Mouse (Mus musculus) thymus, postnatal 36 days (tissue): ENCODE results near the gene Ubr2.
A peak's percentile ranks its signal among the peaks of the same experiment; 100 is the strongest.

Experiments
- DNase-seq, 2 experiments: peaks; one replicate each; pipeline ENCODE4 v3.0.0; 2022; ENCODE audit warnings: mixed read lengths in 2 of 2

Ubr2 gene

GRCm38 (mm10) chr17:46926192-46926591, 84.2 kb downstream of the Ubr2 start:
- no peak for DNase-seq

- no peak for DNase-seq
These were observed 89.5 kb downstream of the Ubr2 start for GRCm38 (mm10) chr17:46920855-46921254.

GRCm38 (mm10) chr17:46918951-46919350, 91.4 kb downstream of the Ubr2 start:
- DNase-seq, result no peak

GRCm38 (mm10) chr17:46915129-46915528, 95.2 kb downstream of the Ubr2 start:
- DNase-seq, result no peak

GRCm38 (mm10) chr17:46912331-46912730, 98.0 kb downstream of the Ubr2 start:
- DNase-seq, result no peak

GRCm38 (mm10) chr17:46910186-46910585, 100.2 kb downstream of the Ubr2 start, which contains the start of gene Prph2:
Gene Prph2 (plus strand): TSS chr17:46910459.
- no peak for DNase-seq

- DNase-seq, result peak; percentile 60 to 68
These were observed 106.4 kb downstream of the Ubr2 start for GRCm38 (mm10) chr17:46903876-46904490.

GRCm38 (mm10) chr17:46900941-46901340, 109.4 kb downstream of the Ubr2 start:
- no peak for DNase-seq

GRCm38 (mm10) chr17:46897221-46897950, 113.0 kb downstream of the Ubr2 start:
- no peak for DNase-seq

GRCm38 (mm10) chr17:46895426-46895825, 114.9 kb downstream of the Ubr2 start:
- DNase-seq, result no peak

GRCm38 (mm10) chr17:46890843-46891594, 119.3 kb downstream of the Ubr2 start:
- peak; percentile 57 to 70 for DNase-seq

GRCm38 (mm10) chr17:46890116-46890815, 120.1 kb downstream of the Ubr2 start, which contains the start of gene Tbcc:
Gene Tbcc (plus strand): TSS chr17:46890684.
- DNase-seq, result peak; percentile 95 to 97

- DNase-seq, result peak; percentile 64 to 76
These were observed 120.8 kb downstream of the Ubr2 start for GRCm38 (mm10) chr17:46889450-46890084.

GRCm38 (mm10) chr17:46888511-46889212, 121.7 kb downstream of the Ubr2 start:
- DNase-seq, result peak; percentile 32 to 50

- no peak for DNase-seq
These were observed 124.3 kb downstream of the Ubr2 start for GRCm38 (mm10) chr17:46885910-46886643.

- DNase-seq, result no peak
These were observed 125.0 kb downstream of the Ubr2 start for GRCm38 (mm10) chr17:46885218-46885909.

- DNase-seq, result no peak
These were observed 125.6 kb downstream of the Ubr2 start for GRCm38 (mm10) chr17:46884766-46885165.

GRCm38 (mm10) chr17:46883107-46883506, 127.2 kb downstream of the Ubr2 start:
- DNase-seq, result no peak

- DNase-seq, result no peak
These were observed 128.6 kb downstream of the Ubr2 start for GRCm38 (mm10) chr17:46881728-46882127.

GRCm38 (mm10) chr17:46880322-46880721, 130.0 kb downstream of the Ubr2 start:
- no peak for DNase-seq
